Mouse (Mus musculus): ENCODE measurements around the gene Gramd1b.
A peak's percentile ranks its signal among the peaks of the same experiment; 100 is the strongest.

Gene Gramd1b

DNA sequence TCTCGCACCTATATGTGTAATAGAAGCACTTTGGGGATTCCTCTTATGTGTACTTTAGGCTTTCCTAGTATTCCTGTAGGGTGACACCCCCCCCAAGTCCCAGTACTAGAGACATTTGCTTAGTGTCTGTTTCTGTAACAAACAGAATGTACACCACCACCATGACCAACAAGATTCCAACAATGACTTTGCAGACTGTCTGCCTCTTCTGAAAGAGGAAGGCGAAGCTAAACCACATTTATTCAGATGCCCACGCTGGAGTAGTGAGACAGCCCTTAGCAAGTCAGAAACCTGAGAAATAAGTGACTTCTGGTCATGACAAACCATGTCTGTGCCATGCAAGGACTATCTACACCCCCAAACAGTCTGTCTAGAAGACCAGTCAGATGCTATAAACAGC lies 11.9 kb downstream of the Gramd1b start:
- DNase-seq (ENCODE audit: low read depth, low spot score), result no peak

GRCm38 (mm10) chr9:40511970-40512369 lies 19.2 kb downstream of the Gramd1b start:
- no peak for DNase-seq (ENCODE audit: low read depth, low spot score)

DNA sequence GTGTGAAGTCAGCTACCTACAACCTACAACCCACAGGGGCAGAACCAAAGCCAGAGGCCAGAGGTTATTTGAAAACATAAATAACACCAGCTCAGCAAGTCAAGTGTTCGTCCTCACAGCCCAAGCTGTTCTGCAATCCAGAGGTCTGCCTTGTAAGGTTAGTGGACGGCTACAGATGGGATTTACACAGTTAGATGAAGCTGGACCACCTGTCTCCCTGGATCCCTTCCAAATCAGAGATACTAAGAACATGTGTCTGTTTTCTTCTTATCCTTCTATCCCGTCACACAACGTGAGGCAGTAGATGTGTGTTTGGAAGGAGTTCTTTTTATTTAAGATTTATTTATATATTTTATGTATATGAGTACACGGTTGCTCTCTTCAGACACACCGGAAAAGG lies 21.7 kb downstream of the Gramd1b start:
- no peak for DNase-seq (ENCODE audit: low read depth, low spot score)

DNA sequence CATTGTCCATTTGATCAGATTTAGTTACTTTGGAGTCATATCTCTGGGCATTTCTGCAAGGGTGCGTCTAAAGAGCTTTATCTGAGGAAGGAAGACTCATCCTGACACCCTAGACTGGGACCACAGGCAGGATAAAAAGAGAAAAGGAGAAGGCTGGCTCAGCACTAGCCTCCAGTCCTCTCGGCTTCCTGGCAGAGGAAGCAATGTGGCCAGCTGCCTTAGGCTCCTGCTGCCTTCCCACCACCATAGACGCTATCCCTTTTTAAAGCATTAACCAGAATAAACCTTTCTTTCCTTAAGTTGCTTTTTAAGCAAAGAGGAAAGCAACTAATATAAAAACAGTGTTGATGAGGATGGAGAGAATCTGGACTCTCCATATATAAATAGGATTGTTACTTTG lies 24.6 kb downstream of the Gramd1b start:
- DNase-seq (ENCODE audit: low read depth, low spot score), result no peak

DNA sequence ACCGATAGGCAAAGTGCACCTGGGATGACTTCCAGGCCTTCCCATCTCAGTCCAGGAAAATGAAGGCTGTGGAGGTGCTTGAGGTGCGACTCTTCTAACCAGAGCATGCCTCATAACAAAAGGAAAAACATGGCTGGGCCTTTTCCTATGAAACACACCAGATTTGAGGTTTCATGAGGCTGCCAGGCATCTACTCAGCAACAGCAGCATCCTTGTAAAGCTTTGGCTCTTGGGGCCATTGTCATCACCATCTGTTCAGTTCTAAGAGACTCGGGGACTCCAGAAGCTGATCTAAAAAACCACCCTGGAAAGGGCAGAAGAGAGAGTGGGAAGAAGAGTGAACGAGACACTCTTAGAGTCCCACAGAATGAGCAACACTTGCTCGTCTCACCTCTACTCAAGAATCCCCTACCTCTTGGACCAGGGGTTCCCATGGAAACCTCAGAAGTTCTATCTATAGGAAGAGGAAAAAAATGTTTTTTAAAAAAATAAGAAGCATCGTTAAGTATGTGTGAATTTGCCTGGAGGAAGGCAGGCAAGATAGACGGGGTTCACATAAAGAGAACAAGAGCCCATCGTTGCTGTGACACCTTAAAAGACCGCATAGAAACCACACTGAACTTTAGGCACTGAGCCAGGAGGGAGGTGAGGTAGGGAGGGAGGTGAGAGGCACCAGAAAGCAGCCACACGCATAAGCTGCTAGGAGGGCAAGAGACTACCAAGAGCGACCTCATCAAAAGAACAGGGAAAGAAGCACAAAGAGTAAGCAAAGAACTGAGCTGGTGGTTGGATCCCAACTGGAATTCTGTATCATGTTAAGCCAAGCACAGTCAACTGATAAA lies 25.5 kb downstream of the Gramd1b start:
- no peak for DNase-seq (ENCODE audit: low read depth, low spot score)

- DNase-seq (ENCODE audit: low read depth, low spot score), result no peak
Observed at GRCm38 (mm10) chr9:40504886-40505285, 26.3 kb downstream of the Gramd1b start.

DNA sequence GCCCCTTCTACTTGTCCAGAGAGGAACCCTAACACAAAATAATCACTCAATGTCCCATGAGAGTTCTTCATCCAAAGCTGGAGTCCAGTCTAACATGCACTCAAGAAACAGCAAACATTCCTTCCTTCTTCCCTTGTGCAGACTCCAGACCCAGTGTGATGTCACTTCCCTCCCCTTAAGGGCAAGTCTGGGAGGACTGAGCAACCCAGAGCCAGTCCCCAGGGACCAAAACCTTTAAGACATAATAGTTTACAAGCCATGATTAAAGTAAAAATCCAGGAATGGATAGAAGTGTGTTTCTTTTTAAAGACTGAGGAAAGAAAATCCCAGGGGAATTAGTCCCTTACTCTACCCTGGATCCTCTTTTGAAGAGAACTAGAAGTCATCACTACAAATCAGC lies 30.5 kb downstream of the Gramd1b start:
- DNase-seq (ENCODE audit: low read depth, low spot score), result no peak

DNA sequence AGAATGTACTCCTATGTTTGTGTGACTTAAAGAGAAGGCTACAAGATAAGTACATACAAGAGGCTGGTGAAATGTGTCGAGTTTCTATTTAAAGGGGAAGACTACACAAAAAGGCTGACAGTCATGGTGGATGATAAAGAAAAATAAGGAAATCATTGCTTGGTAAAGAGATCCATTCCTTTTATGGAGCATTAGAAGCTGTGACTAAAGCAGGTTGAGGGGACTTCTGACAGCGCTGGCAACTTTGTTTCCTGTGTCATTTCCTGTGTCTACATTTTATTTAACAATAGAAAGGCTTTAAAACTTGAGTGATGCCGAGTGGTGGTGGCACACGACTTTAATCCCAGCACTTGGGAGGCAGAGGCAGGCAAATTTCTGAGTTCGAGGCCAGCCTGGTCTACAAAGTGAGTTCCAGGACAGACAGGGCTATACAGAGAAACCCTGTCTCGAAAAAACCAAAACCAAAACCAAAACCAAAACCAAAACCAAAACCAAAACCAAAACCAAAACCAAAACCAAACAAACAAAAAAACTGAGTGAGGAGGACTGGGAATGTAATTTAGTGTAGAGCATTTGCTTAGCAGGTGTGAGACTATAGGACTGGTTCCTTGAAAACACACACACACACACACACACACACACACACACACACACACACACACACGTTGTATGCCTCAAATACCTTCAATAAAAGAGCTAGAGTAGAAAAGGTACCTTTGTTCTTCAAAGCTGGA lies 48.7 kb downstream of the Gramd1b start:
- peak; percentile 61 for DNase-seq (ENCODE audit: low read depth, low spot score)

- DNase-seq (ENCODE audit: low read depth, low spot score), result no peak
Observed at GRCm38 (mm10) chr9:40481271-40481670, 49.9 kb downstream of the Gramd1b start.

DNA sequence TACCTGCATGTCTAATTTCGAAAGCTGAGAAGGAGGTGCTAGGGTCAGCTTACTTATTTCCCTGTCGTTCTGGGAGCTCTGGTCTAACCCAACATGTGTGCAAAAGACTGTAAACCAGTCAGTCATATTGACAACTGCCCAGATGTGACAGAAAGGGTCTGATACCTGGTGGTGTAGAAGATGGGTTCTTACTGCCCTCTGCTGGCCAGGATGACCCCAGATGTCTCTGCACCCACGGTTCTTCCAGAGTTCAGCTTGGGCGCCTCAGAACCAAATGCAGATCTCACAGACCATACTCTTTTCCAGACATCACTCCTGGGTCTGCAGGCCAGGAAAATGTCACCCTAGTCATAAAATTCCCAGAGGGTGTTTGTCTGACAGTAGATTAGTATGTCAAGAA lies 51.9 kb downstream of the Gramd1b start:
- DNase-seq (ENCODE audit: low read depth, low spot score), result peak; percentile 91

DNA sequence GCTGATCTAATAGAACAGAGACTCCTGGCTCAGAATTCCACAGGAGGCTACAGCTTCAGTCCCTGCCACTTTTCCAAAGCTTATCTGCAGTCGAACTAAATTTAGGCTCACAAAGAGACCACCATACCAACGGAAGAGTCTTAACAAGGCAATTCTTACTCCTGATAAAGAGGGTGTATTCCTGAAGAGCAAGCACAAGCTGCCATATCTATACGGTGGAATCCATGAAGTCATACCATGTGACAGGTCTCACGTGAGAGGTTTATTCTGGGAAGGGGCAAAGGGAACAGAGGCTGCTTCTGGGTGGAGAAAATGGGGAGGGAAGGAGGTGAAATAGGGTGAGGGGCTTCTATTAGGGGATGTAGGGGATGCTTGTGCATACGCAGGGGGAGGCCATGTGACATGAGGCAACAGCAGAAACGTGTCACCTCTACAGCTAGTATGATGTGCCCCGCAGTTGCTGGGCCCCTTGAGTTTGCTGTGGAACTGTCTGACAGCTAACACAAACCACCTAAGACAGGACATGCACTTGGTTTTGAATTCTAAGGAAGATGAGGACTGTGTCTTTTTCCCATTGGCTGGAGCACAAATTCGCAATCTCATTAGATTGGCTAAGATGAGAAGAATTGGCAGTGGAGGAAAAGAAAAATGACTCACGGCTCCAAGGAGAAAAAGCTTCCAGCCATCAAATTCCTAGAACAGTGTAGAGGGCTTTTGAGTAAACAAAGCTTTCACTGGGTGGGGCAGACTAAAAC lies 52.9 kb downstream of the Gramd1b start:
- no peak for DNase-seq (ENCODE audit: low read depth, low spot score)

DNA sequence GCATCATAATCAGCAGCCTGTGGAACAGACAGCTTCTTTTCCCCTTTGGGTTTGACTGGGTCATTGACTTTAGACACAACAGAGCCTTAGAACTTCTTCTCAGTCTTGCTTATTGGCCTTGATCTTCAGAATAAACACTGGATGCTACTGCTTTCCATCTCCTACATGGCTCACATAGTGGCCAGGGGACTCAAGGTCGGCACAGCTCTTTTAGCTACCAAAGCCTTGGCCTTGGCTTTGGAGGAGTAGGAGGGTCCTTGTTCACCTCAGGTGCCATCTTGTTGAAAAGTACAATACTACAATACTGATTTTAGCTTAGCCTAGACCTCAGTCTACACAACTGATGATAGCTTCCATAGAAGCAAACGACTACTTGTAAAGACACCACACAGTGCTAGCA lies 53.6 kb downstream of the Gramd1b start:
- DNase-seq (ENCODE audit: low read depth, low spot score), result no peak

- DNase-seq (ENCODE audit: low read depth, low spot score), result no peak
Observed at GRCm38 (mm10) chr9:40476098-40476497, 55.1 kb downstream of the Gramd1b start.

DNA sequence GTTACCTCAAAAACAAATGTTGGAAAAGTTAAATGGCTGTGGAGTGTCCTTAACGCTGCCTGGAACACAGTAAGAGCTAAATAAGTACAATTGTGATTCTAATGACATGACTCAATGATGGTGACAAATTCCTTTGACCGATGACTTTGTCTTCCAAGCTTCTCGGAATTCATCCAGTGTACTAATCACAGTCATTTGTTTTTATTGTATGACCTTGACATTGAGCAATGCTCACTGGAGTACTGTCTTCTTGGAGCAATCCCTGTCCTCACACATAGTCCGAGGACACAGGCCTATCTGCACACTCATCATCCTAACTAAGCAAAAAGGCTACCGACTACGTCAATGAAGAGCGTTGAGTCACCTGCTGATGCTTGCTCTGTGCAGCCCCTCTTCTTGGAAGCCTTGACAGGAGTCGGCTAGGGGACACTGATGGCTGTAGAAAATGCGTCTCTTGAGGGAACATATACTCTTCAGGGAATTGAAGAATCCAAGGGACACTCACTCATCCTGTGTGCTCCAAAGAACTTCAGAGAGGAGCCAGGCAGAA lies 58.1 kb downstream of the Gramd1b start:
- DNase-seq (ENCODE audit: low read depth, low spot score), result no peak

DNA sequence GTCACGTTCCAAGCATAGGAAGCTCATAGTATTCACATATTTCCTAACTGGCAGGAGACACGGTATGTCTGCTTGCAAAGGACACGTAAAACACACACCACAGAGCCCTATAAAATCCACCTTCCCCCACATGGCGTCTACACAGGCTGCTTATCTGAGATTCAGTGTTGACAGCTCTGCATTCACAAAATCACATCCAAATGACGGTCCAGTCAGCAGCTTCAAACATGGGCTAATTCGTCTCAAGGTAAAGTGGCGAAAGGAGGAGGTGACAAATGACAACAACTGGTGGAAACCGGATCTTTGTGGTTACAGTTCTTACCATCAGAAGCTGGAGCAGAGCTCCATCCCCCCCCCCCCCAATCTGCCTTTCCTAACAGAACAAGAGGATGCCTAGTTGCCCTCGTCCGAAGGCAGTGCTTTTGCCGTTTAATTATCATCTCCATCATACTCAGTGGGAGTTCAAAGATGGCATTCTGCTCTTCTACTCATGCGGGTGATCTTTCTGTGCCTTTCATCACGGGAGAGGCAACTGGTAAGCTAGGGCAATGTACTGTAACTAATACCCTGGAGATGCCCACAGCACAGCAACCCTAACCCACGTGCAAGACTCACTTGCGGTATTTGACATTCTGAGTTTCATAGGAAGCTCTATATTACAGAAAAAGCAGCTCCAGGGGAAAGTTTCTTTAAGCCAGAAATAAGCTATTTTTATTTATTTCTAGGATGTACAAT lies 61.6 kb downstream of the Gramd1b start:
- DNase-seq (ENCODE audit: low read depth, low spot score), result no peak

- no peak for DNase-seq (ENCODE audit: low read depth, low spot score)
Observed at GRCm38 (mm10) chr9:40466782-40467181, 64.4 kb downstream of the Gramd1b start.

GRCm38 (mm10) chr9:40465596-40465995 lies 65.6 kb downstream of the Gramd1b start:
- no peak for DNase-seq (ENCODE audit: low read depth, low spot score)

DNA sequence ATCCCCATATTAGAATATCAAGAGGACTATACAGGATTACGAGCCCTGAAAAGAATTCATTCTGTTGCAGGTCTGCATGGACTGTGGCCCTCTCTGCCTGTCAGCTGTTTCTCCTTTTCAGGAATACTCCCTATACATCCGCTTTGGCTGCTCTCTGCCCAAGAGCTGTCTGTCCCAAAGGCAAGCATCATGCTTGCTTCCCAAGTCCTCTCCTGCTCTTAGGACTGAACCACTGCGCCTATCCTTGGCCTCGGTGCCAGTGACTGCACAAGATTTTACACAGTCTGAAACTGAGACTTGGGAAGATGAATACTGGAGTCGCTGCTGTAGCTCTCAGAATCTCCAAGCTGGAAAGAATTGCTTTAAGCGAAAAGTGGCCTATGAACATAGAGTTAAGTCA lies 68.8 kb downstream of the Gramd1b start:
- DNase-seq (ENCODE audit: low read depth, low spot score), result no peak

- DNase-seq (ENCODE audit: low read depth, low spot score), result no peak
Observed at GRCm38 (mm10) chr9:40460781-40461180, 70.4 kb downstream of the Gramd1b start.

DNA sequence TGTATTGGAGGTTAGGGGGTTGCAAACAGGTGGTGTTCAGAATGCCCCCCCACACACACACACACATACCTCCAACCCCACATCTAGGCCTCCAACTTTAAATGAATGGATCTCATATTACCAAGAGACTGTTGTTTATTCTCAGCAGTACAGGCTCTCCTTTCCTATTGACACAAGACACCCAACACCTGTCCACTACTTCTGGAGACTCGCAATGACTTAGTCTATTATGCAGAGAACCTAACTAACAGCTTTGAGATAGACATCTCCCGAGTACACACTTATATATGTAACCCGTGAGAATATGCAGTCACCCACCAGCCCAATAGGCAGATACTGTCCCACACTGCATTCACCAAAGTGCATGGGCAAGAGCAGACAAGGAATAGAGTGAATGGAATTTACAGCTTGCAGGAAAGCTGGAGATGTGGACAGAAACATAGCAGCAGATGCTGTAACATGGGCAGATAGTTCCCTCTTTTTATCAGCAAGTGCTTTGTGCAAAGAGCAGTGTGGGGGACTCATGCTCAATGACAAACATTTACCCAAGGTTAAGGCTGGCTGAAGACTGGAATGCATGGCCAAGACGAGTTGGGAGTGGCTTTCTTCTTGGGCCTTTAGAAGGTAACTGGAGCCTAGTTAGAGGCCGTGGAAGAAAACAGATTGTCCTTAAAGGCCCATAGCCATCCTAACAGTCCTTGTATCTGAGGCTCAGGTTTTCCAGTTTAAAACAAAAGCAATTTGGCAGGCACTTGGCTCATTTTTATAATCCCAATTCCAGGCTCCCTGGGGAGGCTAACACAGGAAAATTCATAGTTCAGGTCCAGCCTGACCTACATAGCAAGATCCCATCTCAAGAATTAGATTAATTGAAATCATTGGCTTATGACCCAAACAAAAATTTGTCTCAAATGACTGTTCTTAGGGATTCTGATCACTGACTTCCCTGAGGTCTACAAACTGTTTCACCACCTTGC lies 71.6 kb downstream of the Gramd1b start:
- no peak for DNase-seq (ENCODE audit: low read depth, low spot score)
